Mouse (Mus musculus) Muller cell, postnatal 12 days (primary cell): ENCODE results near the gene Tbc1d9b.
"Not testable (repeated sequence)": the region's sequence is repeated elsewhere in the genome, so short reads cannot be mapped to it uniquely, and the experiment has no call there.

Experiments used
- DNase-seq: peaks from one replicate; pipeline ENCODE4 v3.0.0-alpha.2; 2015; ENCODE audit errors: inconsistent ontology term

Gene Tbc1d9b

GRCm38 (mm10) chr11:50138206-50138822, 7.1 kb downstream of the Tbc1d9b start:
- DNase-seq, result no peak

- no peak for DNase-seq
Observed at GRCm38 (mm10) chr11:50139571-50139970, 8.4 kb downstream of the Tbc1d9b start.

DNA sequence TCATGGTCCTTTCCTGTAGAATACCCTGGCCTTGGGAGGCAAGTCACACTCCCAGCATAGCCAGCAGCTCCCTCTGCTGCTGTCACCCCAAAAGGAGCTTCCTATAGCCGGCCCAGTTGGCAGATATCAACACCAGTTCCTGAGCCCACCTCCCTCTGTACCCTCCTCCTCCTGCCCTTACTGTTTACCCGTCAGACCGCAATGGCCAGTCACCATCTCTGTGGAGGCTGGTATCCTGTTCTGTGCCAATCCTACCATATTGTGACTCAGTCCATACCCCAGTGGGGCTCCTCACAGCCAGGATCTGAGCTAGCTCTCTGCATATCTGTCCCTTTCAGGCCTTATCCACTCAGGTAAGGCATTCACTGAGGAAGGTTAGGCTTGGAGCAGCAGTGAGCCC, 14.3 kb downstream of the Tbc1d9b start:
- DNase-seq, result no peak

DNA sequence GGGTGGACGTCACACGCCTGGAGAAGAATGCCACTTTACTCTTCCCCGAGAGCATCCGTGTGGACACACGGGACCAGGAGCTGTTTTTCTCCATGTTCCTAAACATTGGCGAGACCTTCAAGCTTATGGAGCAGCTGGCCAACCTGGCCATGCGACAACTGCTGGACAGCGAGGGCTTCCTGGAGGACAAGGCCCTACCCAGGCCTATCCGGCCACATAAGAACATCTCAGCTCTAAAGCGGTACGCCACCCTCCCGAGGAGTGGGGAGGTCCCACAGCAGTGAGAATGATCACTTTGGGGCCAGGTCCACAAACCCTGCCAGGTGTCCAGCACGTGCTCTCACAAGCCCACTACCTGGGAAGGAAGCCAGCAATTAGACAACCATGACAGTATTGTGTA, 14.9 kb downstream of the Tbc1d9b start:
- no peak for DNase-seq

GRCm38 (mm10) chr11:50147267-50147957, 16.2 kb downstream of the Tbc1d9b start:
- no peak for DNase-seq

DNA sequence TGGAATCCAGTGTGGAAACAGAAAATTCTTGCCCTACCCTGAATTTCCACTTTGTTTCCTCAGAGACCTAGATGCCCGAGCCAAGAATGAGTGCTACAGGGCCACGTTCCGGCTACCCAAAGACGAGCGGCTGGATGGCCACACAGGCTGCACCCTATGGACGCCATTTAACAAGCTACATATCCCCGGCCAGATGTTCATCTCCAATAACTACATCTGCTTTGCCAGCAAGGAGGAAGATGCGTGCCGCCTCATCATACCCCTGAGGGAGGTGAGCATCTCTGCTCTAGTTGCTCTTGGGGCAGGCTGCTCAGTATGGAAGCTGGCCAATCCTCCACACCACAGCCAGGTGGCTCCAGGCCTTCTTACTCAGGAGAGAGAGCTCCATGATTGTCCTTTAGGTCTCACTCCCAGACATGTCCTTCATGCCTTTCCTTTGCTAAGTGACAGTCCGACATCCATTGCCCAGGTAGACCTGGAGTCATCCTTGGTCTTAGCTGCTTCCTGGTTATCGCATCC, 16.8 kb downstream of the Tbc1d9b start:
- no peak for DNase-seq

GRCm38 (mm10) chr11:50149200-50149599, 18.0 kb downstream of the Tbc1d9b start:
- no peak for DNase-seq

- DNase-seq, result no peak
Observed at GRCm38 (mm10) chr11:50149603-50150150, 18.5 kb downstream of the Tbc1d9b start.

DNA sequence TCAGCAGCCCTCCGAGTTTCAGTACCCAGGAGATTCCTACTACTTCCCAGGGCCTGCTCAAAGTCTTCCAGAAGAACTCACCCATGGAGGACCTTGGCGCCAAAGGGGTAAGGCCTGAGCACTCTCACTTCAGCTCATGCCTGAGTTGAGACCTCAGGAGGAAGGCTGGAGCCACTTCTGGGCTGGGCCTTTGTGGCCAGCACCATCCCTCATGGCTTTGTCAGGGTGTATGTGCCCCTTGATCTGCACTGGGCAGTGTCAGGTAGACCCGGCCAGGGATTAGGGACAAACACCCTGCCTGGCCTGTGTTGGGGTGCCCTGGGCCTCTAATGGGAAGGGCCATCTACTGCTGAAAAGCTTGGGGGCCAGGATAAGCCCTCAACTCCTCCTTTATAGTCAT, 20.2 kb downstream of the Tbc1d9b start:
- no peak for DNase-seq

DNA sequence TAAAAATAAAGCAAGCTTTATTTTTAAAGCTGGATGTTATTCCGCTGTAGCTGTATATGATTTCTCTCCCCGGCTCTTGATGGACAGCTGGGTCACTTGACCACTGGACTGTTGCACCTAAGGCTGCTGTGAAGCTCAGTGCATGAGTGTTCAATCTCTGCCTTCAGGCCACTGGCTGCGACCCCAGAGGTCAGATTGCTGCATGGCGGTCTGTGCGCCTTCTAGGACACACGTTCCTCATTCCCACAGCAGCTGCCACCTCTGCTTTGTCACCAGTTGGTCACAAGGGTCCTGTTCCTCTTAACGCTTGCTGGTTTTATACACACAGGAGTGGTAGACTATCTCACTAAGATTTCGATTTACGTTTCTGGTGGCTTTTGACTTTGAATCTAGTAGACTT, 23.0 kb downstream of the Tbc1d9b start:
- DNase-seq, result no peak

DNA sequence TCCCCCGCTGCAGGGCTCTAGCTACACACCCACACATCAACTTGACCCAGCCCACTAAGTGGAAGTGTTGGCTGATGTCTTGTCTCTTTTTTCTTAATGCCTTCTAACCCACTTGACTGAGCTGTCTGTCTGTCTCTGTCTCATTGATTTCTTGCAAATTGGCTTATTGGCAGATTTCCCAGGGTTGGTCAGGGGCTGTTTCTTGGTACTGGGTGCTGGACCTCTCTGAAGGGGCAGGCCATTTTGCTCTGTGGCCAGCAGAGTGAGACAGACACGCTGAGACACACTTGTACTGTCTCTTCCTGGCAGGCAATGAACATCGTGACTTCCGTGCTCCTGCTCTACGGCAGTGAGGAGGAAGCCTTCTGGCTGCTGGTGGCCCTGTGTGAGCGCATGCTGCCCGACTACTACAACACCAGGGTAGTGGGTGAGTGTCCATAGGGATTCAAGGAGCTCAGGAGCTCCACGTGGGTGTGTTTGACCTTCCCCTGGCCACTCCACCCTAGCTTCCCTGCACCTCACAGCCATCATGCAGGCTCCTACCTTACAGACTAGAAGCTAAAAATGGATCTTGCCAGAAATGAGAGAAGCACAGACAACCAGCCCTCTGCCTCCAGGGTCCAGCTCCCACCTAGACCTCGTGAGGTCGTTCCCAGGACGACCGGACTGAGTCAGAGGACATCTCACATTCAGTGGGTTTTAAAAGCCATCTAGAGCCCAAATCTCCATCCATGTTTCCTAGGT, 23.8 kb downstream of the Tbc1d9b start:
- peak; percentile 58 for DNase-seq

GRCm38 (mm10) chr11:50155785-50156184, 24.6 kb downstream of the Tbc1d9b start:
- peak; percentile 9 for DNase-seq

DNA sequence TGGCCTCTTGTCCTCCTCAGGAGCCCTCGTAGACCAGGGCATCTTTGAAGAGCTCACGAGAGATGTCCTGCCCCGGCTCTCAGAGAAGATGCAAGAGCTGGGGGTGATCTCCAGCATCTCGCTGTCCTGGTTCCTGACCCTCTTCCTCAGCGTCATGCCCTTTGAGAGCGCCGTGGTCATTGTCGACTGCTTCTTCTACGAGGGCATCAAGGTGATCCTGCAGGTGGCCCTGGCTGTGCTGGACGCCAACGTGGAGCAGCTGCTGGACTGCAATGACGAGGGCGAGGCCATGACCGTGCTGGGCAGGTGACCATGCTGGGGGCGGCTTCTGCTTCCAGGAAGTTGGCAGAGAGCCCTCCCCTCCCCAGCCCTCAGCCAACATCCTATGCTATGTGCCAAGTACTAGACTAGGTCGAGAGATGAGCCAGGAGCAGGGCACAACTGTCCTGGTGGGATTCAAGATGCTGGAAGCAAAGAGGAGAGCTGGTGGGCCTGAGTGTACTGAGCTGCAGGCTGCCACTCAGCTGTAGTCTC, 25.6 kb downstream of the Tbc1d9b start:
- no peak for DNase-seq

DNA sequence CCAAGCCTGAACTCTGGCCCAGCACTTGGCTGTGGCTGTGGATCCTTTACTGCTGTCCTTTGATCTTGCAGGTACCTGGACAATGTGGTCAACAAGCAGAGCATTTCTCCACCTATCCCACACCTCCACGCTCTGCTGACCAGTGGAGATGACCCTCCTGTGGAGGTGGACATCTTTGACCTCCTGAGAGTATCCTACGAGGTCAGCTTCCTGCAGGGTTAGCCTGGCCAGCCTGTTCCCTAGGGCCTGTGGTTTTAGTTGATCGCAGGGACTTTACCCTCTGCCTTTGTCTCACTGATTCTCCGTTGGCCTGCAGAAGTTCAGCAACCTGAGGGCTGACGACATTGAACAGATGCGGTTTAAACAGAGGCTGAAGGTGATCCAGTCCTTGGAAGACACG, 27.1 kb downstream of the Tbc1d9b start:
- DNase-seq, result no peak

- DNase-seq, result no peak
Observed at GRCm38 (mm10) chr11:50159347-50159746, 28.2 kb downstream of the Tbc1d9b start.

GRCm38 (mm10) chr11:50161578-50162304, 30.5 kb downstream of the Tbc1d9b start:
- peak; percentile 35 for DNase-seq

- DNase-seq, result no peak
Observed at GRCm38 (mm10) chr11:50162338-50163050, 31.3 kb downstream of the Tbc1d9b start.

- DNase-seq, result no peak
Observed at GRCm38 (mm10) chr11:50168352-50168751, 37.2 kb downstream of the Tbc1d9b start.

DNA sequence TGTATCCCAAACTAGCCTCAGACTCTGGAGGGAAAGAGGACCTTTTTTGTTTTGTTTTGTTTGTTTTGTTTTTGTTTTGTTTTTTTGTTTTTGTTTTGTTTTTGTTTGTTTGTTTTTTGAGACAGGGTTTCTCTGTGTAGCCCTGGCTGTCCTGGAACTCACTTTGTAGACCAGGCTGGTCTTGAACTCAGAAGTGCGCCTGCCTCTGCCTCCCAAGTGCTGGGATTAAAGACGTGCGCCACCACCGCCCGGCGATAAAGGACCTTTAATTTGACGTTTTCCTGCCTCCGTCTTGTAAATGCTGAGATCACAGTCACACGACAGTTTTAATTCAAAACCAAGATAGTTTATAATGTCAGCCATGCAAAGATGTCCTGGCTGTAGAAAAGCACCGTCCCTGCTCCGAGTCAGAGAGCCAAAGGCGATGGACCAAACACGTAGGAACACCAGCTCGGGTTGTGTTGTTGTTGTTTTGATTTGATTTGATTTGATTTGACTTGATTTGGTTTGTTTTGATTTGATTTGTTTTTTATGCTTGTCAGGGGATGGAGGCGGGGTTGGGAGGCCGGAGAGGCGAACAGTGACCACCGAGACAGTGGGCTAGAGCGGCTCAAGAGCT, 43.0 kb downstream of the Tbc1d9b start, which contains the start of gene Mrnip:
Gene Mrnip, plus strand, starts transcription at position 334 of the 619 bp plus-strand sequence.
- not testable (repeated sequence) for DNase-seq

GRCm38 (mm10) chr11:50174730-50175187, 43.6 kb downstream of the Tbc1d9b start:
- DNase-seq, result peak; percentile 98
